Mouse (Mus musculus) midbrain, embryonic 11.5 days (tissue): ENCODE data around the gene Atp2c2. TPM values are rescaled to one million over a fixed set of nuclear protein-coding genes. Genes with fewer than 3 reads are reported as not detected.

ENCODE experiments used
- ATAC-seq: fragments of 200-750 bp; cut with Nextera tagmentation; 2 replicates; pipeline ENCODE4 v1.8.0; 2017; ENCODE audit warnings: moderate TSS enrichment, moderate library complexity; ENCODE audit not compliant: low FRiP score
- DNase-seq: peaks from one replicate; pipeline ENCODE4 v3.0.0; 2015; ENCODE audit warnings: low spot score; ENCODE audit errors: missing footprints
- H3K27ac ChIP-seq: fragments of 300-500 bp; sonication (generic); 2 replicates; pipeline ENCODE4 v1.5.1; 2014; ENCODE audit warnings: low read depth, low read length
- H3K27me3 ChIP-seq: fragments of 300-500 bp; sonication (generic); 2 replicates; pipeline ENCODE4 v1.6.1; 2014; ENCODE audit warnings: mild to moderate bottlenecking, low read length, moderate library complexity, mixed read lengths; ENCODE audit not compliant: control insufficient read depth, insufficient read depth
- H3K36me3 ChIP-seq: fragments of 300-500 bp; sonication (generic); 2 replicates; pipeline ENCODE4 v1.6.1; 2014; ENCODE audit warnings: mild to moderate bottlenecking, low read length, moderate library complexity, mixed read lengths; ENCODE audit not compliant: control insufficient read depth, insufficient read depth
- H3K4me1 ChIP-seq: fragments of 300-500 bp; sonication (generic); 2 replicates; pipeline ENCODE4 v1.6.1; 2014; ENCODE audit warnings: low read length; ENCODE audit not compliant: control insufficient read depth, insufficient read depth
- H3K4me2 ChIP-seq: fragments of 300-500 bp; sonication (generic); 2 replicates; pipeline ENCODE4 v1.6.1; 2014; ENCODE audit warnings: mild to moderate bottlenecking, moderate library complexity
- H3K4me3 ChIP-seq: fragments of 300-500 bp; sonication (generic); 2 replicates; pipeline ENCODE4 v1.5.1; 2014; ENCODE audit warnings: low read depth, low read length
- H3K9ac ChIP-seq: fragments of 300-500 bp; sonication (generic); 2 replicates; pipeline ENCODE4 v1.6.1; 2014; ENCODE audit warnings: low read length
- H3K9me3 ChIP-seq: fragments of 300-500 bp; sonication (generic); 2 replicates; pipeline ENCODE4 v1.6.1; 2016; ENCODE audit warnings: low read length; ENCODE audit not compliant: control insufficient read depth
- WGBS: fragments of 180-500 bp; shearing (Covaris S2); extraction: QIAGEN DNeasy Blood & Tissue Kit; methylation state at CpG from one replicate; pipeline ENCODE4 v1.1.7; 2014; 5-methylcytosine and 5-hydroxymethylcytosine counted together
- polyA plus RNA-seq: library from polyadenylated mRNA; unstranded; fragments of >200 nt; fragmentation: Nextera tagmentation; extraction: Ambion mirVana; gene quantifications from 2 replicates; pipeline ENCODE4 v1.2.1, GENCODE M21; 2014

Atp2c2 gene
- polyA plus RNA-seq, 1 experiment from 2014 or later, result 0.33 TPM

DNA sequence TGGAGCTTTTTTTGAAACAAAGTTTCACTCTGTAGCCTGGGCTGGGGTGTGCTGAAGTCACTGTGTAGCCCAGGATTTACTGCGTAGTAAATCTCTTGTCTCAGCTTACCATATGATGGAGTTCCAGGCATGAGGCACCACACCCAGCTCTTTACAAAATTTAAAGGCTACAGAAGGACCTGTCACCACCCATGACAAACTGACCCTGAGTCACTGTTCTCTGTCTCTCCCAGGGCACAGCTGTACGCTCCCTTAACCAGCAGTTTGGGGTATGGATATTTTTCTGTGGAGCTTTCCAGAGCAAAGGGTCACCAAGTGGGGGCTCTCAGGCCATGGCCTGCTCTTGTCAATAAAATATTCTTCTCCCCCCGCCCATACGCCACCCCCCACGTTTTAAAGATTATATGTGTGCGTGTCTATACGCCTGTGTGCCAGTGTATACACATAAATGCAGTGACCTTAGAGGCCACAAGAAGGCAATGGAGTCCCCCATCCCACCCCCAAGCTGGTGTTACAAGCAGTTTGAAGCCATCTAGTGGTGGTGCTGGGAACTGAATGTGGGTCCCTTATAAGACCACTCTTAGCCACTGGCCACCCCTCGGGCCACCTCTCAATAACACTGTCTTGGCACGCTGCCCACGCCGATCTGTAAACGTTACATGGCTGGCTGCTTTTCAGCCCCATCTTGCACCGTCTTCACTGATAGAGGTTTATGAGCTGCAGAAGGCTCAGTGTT, 43.6 kb downstream of the Atp2c2 start:
- no peak overlapping the region for H3K9ac ChIP-seq
- DNase-seq, result peak; percentile 95
- H3K27ac ChIP-seq, result no peak overlapping the region
- no peaks in the 10 kb centered on the region for H3K36me3 ChIP-seq
- H3K4me3 ChIP-seq, result no peak overlapping the region
- 59% methylated on average over 13 of the region's 13 CpGs for WGBS
- H3K4me1 ChIP-seq, result 0 out of 2 replicates have a peak, but pooled peaks cover 4% of the 10 kb centered on the region
- H3K4me2 ChIP-seq, result no peak overlapping the region
- H3K9me3 ChIP-seq, result no peaks in the 10 kb centered on the region
- ATAC-seq, result 0 out of 2 replicates have a peak, but pooled peaks have one; percentile 35
- no peaks in the 10 kb centered on the region for H3K27me3 ChIP-seq

GRCm38 (mm10) chr8:119744604-119745003, 44.8 kb downstream of the Atp2c2 start:
- ATAC-seq (no peak), DNase-seq (no peak)
- no peaks in the 10 kb centered on the region for H3K36me3 ChIP-seq
- 0 out of 2 replicates have a peak, but pooled peaks cover 4% of the 10 kb centered on the region for H3K4me1 ChIP-seq
- no peaks in the 10 kb centered on the region for H3K27me3 ChIP-seq
- 83% methylated on average over 4 of the region's 4 CpGs for WGBS
- H3K9me3 ChIP-seq, result no peaks in the 10 kb centered on the region
- H3K27ac ChIP-seq, result no peak overlapping the region
- no peak overlapping the region for H3K4me2 ChIP-seq
- H3K4me3 ChIP-seq, result no peak overlapping the region
- no peak overlapping the region for H3K9ac ChIP-seq

DNA sequence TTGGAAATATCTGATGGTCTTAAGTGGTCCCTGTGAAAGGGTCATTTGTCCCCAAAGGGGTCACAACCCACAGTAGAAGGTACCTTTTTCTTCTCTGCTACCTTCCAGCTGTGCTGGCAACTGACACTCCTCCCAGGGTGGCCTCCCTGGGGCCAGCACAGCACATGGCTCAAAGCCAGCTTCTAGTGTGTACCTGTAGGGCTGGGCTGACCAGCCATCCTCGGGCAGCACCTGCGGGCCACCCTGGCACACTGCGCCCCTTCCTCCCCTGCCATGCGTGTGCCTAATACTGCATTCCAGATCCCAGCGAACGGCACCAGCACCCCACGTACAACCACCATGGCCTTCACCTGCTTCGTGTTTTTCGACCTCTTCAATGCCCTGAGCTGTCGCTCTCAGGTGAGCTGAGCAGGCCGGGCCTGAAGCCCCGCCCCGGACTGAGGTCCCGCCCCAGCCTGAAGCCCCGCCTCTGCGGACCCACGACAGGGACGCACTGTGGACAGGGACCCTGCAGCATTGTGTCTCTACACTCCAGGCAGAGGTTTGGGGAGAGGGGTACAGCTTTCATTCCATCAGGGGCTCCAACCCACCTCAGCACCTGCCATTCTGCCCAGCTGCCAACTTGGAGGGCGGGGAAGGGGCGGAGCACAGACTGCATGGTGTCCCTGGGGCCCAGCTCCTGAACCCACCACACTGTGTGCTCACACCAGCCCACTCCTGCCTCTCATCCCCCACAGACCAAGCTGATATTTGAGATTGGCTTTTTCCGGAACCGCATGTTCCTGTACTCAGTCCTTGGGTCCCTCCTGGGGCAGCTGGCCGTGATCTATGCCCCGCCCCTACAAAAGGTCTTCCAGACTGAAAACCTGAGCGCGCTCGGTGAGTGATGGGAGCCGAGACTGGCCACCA, 55.7 kb downstream of the Atp2c2 start:
- no peaks in the 10 kb centered on the region for H3K9me3 ChIP-seq
- no peaks in the 10 kb centered on the region for H3K27me3 ChIP-seq
- DNase-seq, result no peak
- H3K4me3 ChIP-seq, result 0 out of 2 replicates have a peak overlapping the region, but pooled peaks have one; percentile 0
- H3K4me2 ChIP-seq, result peak overlapping the region; percentile 25
- H3K9ac ChIP-seq, result no peak overlapping the region
- H3K36me3 ChIP-seq, result no peaks in the 10 kb centered on the region
- ATAC-seq, result peak; percentile 45
- no peak overlapping the region for H3K27ac ChIP-seq
- whole genome bisulfite sequencing, result 19% methylated on average over 28 of the region's 28 CpGs
- H3K4me1 ChIP-seq, result peaks cover 10% of the 10 kb centered on the region

DNA sequence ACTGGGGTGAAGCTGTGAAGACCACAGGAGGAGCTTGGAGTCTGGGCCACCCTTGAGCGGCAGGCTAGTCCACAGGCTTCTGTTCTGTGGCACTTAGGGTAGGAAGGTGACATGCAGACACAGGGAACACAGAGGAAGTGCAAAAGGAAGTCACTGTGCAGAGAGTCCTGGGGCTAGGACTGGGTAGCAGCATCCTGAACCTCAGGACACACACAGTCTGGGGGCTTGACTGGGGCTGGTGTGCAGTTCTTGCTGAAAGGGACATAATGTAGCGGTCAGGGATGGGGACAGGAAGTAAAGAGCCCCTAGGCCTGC, 56.3 kb downstream of the Atp2c2 start:
- ATAC-seq, result no peak
- H3K4me3 ChIP-seq, result no peak overlapping the region
- no peak overlapping the region for H3K9ac ChIP-seq
- no peak overlapping the region; the same call in 1 of the 2 replicates for H3K4me2 ChIP-seq
- no peaks in the 10 kb centered on the region for H3K27me3 ChIP-seq
- WGBS, result 60% methylated on average over 2 of the region's 2 CpGs
- no peaks in the 10 kb centered on the region for H3K9me3 ChIP-seq
- H3K4me1 ChIP-seq, result peaks cover 10% of the 10 kb centered on the region
- DNase-seq, result no peak
- H3K36me3 ChIP-seq, result no peaks in the 10 kb centered on the region
- no peak overlapping the region for H3K27ac ChIP-seq

DNA sequence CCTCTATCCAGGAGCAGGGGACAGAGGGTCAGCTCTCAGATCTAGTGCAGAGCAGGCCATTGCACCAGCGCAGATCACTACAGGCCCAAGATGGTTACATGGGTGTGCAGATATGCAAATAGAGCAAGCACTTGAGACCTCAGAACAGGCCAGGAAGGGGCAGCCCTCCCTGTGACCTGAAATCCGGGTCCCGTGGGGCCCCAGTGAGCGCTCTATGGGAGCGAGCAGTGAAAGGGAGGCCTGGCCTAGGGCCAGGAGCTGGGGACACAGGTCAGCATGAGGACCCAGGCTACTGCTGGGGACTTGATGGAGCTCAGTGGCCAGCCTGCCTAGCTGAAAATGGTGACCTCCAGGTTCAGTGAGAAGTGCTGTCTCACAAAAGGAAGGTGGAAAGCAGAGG, 56.7 kb downstream of the Atp2c2 start:
- no peak overlapping the region for H3K4me3 ChIP-seq
- peaks cover 10% of the 10 kb centered on the region for H3K4me1 ChIP-seq
- no peak overlapping the region for H3K4me2 ChIP-seq
- DNase-seq (no peak), ATAC-seq (no peak)
- no peaks in the 10 kb centered on the region for H3K9me3 ChIP-seq
- H3K9ac ChIP-seq, result peak overlapping the region; percentile 17; the same call in 1 of the 2 replicates
- no peak overlapping the region for H3K27ac ChIP-seq
- no peaks in the 10 kb centered on the region for H3K36me3 ChIP-seq
- 58% methylated on average over 5 of the region's 5 CpGs for WGBS
- H3K27me3 ChIP-seq, result no peaks in the 10 kb centered on the region

GRCm38 (mm10) chr8:119761692-119762091, 61.9 kb downstream of the Atp2c2 start:
- H3K36me3 ChIP-seq, result peaks cover 4% of the 10 kb centered on the region; the same call in 1 of the 2 replicates
- H3K27ac ChIP-seq, result no peak overlapping the region
- no peak overlapping the region for H3K4me2 ChIP-seq
- H3K9me3 ChIP-seq, result no peaks in the 10 kb centered on the region
- H3K27me3 ChIP-seq, result no peaks in the 10 kb centered on the region
- no peak for ATAC-seq
- H3K4me1 ChIP-seq, result peaks cover 4% of the 10 kb centered on the region
- H3K9ac ChIP-seq, result no peak overlapping the region
- 90% methylated on average over 11 of the region's 11 CpGs for WGBS
- DNase-seq, result no peak
- no peak overlapping the region for H3K4me3 ChIP-seq

- DNase-seq (no peak), ATAC-seq (no peak)
- Histone ChIP-seq H3K27ac (no peak overlapping the region), H3K9ac (no peak overlapping the region), H3K4me2 (no peak overlapping the region), H3K27me3 (no peaks in the 10 kb centered on the region), H3K36me3 (peaks cover 9% of the 10 kb centered on the region; the same call in 1 of the 2 replicates), H3K4me3 (no peak overlapping the region), H3K4me1 (peaks cover 3% of the 10 kb centered on the region; the same call in 1 of the 2 replicates), H3K9me3 (no peaks in the 10 kb centered on the region)
- WGBS, result 91% methylated on average over 21 of the region's 21 CpGs
Observed at GRCm38 (mm10) chr8:119762226-119763220, 62.7 kb downstream of the Atp2c2 start.

DNA sequence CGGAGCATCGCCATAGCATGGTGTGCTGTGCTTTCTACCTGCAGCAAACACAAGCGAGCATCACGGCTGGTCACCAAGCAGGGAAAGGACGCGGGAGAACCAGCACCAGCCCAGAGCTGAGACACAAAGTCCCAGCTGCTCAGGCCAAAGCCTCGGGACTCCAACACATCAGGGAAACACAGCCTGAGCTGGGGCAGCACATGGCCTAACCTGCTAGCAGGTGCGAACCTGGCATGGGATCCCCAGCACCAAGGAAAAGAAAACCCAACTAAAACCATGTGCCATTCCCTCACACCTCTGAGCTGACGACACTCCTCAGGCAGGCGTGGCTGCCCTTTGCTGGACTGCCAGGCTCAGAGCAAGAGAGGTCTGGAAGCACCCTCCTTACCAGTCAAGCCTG, 65.5 kb downstream of the Atp2c2 start:
- no peak overlapping the region for H3K4me3 ChIP-seq
- no peaks in the 10 kb centered on the region for H3K27me3 ChIP-seq
- H3K4me2 ChIP-seq, result no peak overlapping the region
- H3K9me3 ChIP-seq, result no peaks in the 10 kb centered on the region
- H3K36me3 ChIP-seq, result peaks cover 9% of the 10 kb centered on the region; the same call in 1 of the 2 replicates
- H3K9ac ChIP-seq, result no peak overlapping the region
- H3K4me1 ChIP-seq, result no peaks in the 10 kb centered on the region
- no peak for DNase-seq
- H3K27ac ChIP-seq, result no peak overlapping the region
- WGBS, result 92% methylated on average over 10 of the region's 10 CpGs
- ATAC-seq, result no peak
